Mouse (Mus musculus): ENCODE data around the gene Prm3. TPM values are rescaled to one million over a fixed set of nuclear protein-coding genes. Genes with fewer than 3 reads are reported as not detected.
A peak's percentile ranks its signal among the peaks of the same experiment; 100 is the strongest.

The Prm3 gene
- polyA plus RNA-seq, 1 experiment from 2014 or later = not detected

DNA sequence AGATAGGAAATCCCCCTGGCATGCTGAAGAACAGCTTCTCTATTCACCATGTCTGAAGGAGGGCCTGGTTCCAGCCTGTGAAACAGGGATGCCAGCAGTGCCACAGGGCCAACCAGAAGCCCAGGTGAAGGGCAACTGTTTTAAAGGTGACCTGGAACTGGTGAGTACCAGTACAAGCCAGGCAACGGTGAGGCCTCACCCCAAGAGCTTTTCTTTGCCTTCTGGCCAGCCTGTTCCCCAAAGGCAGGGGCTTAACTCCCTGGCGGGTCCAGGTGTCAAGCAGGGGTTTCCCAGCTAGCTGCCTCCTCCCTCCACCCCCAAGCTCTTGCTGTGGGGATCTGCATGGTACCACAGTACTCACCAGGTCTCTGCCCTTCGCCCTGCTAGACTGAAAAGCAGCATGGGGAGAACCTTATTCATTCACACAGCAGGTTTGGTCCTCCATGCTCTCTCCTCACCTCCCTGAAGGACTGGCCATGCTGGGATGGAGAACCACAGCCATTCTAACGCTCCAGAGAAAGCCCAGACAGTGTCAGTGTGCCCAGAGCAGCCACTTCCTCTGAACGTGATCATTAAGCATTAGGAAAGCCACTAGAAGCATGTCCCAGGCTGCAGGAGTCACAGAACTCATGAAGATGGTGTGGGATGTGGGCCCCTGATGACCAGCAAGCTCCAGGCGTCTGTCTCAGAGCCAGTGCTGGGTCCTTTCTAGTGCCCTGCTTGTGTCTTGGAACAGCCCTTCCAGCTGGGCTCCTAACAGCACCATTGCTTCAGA lies 8.2 kb downstream of the Prm3 start:
- peak overlapping the region; percentile 41 for H3K27ac ChIP-seq

DNA sequence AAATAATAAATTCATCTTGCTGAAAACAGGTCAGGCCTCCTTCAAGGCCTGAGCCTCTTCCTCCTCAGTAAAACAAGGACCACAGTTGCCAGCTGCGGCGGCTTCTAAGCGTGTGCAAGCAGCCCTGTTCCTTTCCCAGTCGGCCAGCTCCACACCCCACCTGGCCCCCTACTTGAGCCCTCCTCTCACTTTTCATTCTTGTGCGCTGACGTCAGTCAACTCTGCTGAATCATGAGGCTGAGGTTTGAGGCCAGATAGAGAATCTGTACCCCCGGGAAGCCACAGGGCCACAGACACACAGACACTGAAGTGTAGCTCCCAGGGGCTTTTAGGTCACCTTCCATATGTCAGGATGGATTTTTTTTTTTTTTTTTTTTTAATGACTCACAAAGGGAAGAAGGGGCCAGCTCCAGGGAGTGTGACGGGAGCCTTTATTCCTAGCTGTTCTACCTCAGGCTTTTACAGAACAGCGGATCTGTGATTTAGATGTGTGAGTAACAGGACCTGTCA lies 8.8 kb downstream of the Prm3 start:
- Histone ChIP-seq H3K27me3 (no peaks in the 10 kb centered on the region), H3K36me3 (no peaks in the 10 kb centered on the region), H3K4me2 (peak overlapping the region; percentile 97), H3K9me3 (replicated peaks) (no peaks in the 10 kb centered on the region), H3K4me1 (peaks cover 55% of the 10 kb centered on the region), H3K4me3 (replicated peaks) (no peak overlapping the region), H3K9ac (no peak overlapping the region), H3K27ac (peak overlapping the region; percentile 41; the same call in 1 of the 2 replicates)
- no peak for ATAC-seq (replicated peaks; ENCODE audit: low FRiP score)
- 39% methylated on average over 9 of the region's 9 CpGs for WGBS

More for the DNA sequence above, 8.2 kb downstream of the Prm3 start:
- H3K9me3 ChIP-seq (replicated peaks) = no peaks in the 10 kb centered on the region
- WGBS = 48% methylated on average over 6 of the region's 6 CpGs
- H3K4me2 ChIP-seq = peak overlapping the region; percentile 97
- no peaks in the 10 kb centered on the region for H3K27me3 ChIP-seq
- H3K4me1 ChIP-seq = peaks cover 58% of the 10 kb centered on the region
- H3K36me3 ChIP-seq = no peaks in the 10 kb centered on the region
- peak overlapping the region; percentile 79; the same call in 1 of the 2 replicates for H3K4me3 ChIP-seq (replicated peaks)
- ATAC-seq (replicated peaks; ENCODE audit: low FRiP score) = no peak
- peak overlapping the region; percentile 0; the same call in 1 of the 2 replicates for H3K9ac ChIP-seq

DNA sequence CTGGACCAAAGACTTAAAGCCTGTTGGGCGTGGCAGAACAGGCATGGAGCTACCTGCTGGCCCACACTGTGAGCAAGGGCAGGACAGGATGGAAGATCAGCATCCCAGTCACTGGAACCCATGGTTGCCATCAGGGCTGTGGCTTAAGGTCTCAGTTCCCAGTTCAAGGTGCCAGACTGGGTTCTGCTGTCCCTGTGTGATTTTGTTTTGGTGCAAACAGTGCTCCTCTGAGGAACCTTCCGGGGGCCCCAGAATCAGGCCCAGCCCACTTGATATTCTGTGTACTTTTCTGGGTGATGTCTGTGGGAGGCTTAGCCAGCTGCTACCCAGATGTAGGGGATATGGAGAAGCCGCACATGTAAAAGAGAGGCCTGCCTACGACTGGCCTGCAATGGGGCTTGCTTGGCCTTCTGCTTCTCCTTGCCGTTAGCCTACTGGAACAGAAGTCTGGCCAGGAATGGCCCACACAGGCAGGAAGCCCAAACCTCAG lies 10.0 kb downstream of the Prm3 start:
- no peak overlapping the region for H3K27ac ChIP-seq
- 73% methylated on average over 5 of the region's 5 CpGs for WGBS
- H3K9me3 ChIP-seq (replicated peaks) = no peaks in the 10 kb centered on the region
- ATAC-seq (replicated peaks; ENCODE audit: low FRiP score) = no peak
- no peak overlapping the region for H3K9ac ChIP-seq
- H3K4me1 ChIP-seq = peaks cover 51% of the 10 kb centered on the region
- no peaks in the 10 kb centered on the region for H3K27me3 ChIP-seq
- no peak overlapping the region for H3K4me3 ChIP-seq (replicated peaks)
- no peak overlapping the region for H3K4me2 ChIP-seq
- no peaks in the 10 kb centered on the region for H3K36me3 ChIP-seq

- Histone ChIP-seq H3K27ac (no peak overlapping the region), H3K27me3 (no peaks in the 10 kb centered on the region), H3K9me3 (replicated peaks) (no peaks in the 10 kb centered on the region), H3K4me1 (peaks cover 30% of the 10 kb centered on the region), H3K4me2 (no peak overlapping the region), H3K9ac (no peak overlapping the region), H3K4me3 (replicated peaks) (no peak overlapping the region), H3K36me3 (no peaks in the 10 kb centered on the region)
- WGBS = 52% methylated on average over 5 of the region's 5 CpGs
- ATAC-seq (replicated peaks; ENCODE audit: low FRiP score) = no peak
These were observed 13.0 kb downstream of the Prm3 start for GRCm38 (mm10) chr16:10777579-10778160.

DNA sequence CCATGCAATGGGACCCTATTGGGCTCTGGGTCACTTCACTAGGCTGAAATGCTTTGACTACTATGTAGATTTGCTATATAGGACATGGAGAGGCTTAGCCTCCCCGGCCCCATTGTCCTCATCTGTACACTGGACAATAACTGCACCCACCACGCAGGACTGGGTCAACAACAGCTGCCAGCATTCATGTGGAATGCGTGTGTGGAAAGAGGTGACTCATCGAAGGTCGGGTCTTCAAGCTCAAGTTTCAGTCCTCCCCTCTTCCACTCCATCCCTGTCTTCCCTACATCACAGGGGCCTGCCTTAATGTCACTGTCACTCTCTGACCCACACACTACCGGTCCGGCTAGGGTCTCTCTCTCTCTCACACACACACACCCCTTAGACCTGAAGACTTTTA lies 14.4 kb downstream of the Prm3 start:
- no peak for ATAC-seq (replicated peaks; ENCODE audit: low FRiP score)

DNA sequence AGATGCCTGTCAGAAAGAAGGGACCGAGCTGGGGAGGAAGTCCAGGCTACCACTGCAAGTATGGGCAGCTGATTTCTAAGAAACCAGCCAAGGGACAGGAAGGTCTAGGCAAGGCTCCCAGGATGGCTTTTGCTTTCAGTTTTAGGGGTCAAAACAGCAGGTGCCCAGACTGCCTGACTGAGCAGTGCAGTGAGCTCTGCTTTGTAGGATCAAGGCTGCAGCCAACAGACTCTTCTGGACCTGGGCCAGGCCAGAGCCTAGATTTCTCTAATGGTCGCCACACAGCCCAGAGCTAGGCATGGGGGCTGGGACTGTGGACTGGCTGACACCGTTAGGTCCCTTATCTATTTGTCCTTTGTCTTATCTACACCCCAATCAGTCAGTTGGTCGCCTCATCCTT lies 16.0 kb downstream of the Prm3 start:
- no peak overlapping the region for H3K4me3 ChIP-seq (replicated peaks)
- WGBS = 73% methylated on average over 4 of the region's 4 CpGs
- ATAC-seq (replicated peaks; ENCODE audit: low FRiP score) = no peak
- no peak overlapping the region for H3K27ac ChIP-seq
- H3K4me1 ChIP-seq = peaks cover 24% of the 10 kb centered on the region
- no peak overlapping the region for H3K4me2 ChIP-seq
- H3K36me3 ChIP-seq = no peaks in the 10 kb centered on the region
- H3K9ac ChIP-seq = no peak overlapping the region
- H3K27me3 ChIP-seq = no peaks in the 10 kb centered on the region
- H3K9me3 ChIP-seq (replicated peaks) = no peaks in the 10 kb centered on the region

More for the DNA sequence above, 14.4 kb downstream of the Prm3 start:
- no peaks in the 10 kb centered on the region for H3K36me3 ChIP-seq
- no peaks in the 10 kb centered on the region for H3K9me3 ChIP-seq (replicated peaks)
- no peak overlapping the region for H3K9ac ChIP-seq
- no peaks in the 10 kb centered on the region for H3K27me3 ChIP-seq
- H3K4me2 ChIP-seq = no peak overlapping the region
- no peak overlapping the region for H3K4me3 ChIP-seq (replicated peaks)
- H3K27ac ChIP-seq = no peak overlapping the region
- H3K4me1 ChIP-seq = peaks cover 17% of the 10 kb centered on the region
- 22% methylated on average over 7 of the region's 7 CpGs for WGBS

- 84% methylated on average over 8 of the region's 8 CpGs for WGBS
- H3K9me3 ChIP-seq (replicated peaks) = no peaks in the 10 kb centered on the region
These were observed 17.2 kb downstream of the Prm3 start for GRCm38 (mm10) chr16:10773543-10773942.

GRCm38 (mm10) chr16:10771769-10772510 lies 18.8 kb downstream of the Prm3 start:
- WGBS = 57% methylated on average over 19 of the region's 19 CpGs
- no peak for ATAC-seq (replicated peaks; ENCODE audit: low FRiP score)
- Histone ChIP-seq H3K27me3 (no peaks in the 10 kb centered on the region), H3K36me3 (no peaks in the 10 kb centered on the region), H3K27ac (no peak overlapping the region), H3K9me3 (replicated peaks) (no peaks in the 10 kb centered on the region), H3K4me3 (replicated peaks) (no peak overlapping the region), H3K9ac (no peak overlapping the region), H3K4me2 (no peak overlapping the region), H3K4me1 (peaks cover 31% of the 10 kb centered on the region)

More at GRCm38 (mm10) chr16:10773543-10773942, 17.2 kb downstream of the Prm3 start:
- H3K4me1 ChIP-seq = peaks cover 34% of the 10 kb centered on the region
- H3K27ac ChIP-seq = no peak overlapping the region
- H3K9ac ChIP-seq = no peak overlapping the region
- H3K4me2 ChIP-seq = no peak overlapping the region
- no peaks in the 10 kb centered on the region for H3K36me3 ChIP-seq
- no peak for ATAC-seq (replicated peaks; ENCODE audit: low FRiP score)
- no peaks in the 10 kb centered on the region for H3K27me3 ChIP-seq
- no peak overlapping the region for H3K4me3 ChIP-seq (replicated peaks)

DNA sequence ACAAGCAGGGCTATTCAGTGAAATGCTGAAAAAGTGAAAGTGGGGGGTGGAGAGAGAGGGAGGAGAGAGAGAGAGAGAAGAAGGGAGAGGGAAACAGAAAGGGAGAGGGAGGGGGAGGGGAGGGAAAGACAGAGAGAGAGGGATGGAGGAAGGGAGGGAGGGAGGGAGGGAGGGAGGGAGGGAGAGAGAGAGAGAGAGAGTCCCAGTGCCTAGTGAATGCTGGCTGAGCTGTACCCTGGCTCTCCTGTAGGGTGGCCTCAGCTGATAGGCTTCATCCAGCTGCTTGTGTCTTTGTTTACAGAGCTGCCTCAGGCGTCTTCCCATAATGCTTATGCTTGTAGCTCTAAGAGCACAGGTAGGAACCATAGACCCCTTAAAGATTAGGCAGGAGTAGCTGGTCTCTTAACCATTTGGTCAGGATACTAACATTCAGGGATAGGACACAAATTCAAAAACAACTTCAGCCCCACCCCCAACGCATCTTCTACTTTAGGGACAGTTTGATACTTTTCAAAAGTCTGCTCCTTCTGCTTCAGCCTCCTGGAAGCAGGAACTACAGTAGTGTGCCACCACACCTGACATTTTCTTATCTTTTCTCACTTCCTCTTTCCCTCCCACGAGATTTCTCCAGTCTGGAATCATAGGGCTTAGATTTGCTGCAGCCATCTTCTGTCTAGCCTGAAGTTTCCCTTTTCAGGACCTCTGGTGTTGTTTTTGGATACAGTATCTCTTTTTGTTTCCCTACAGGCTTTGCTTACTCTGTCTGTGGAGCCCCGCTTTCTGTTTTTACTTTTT lies 20.0 kb downstream of the Prm3 start:
- Histone ChIP-seq H3K4me2 (no peak overlapping the region), H3K4me1 (peaks cover 24% of the 10 kb centered on the region), H3K36me3 (no peaks in the 10 kb centered on the region), H3K4me3 (replicated peaks) (no peak overlapping the region), H3K27ac (no peak overlapping the region), H3K9me3 (replicated peaks) (no peaks in the 10 kb centered on the region), H3K27me3 (no peaks in the 10 kb centered on the region), H3K9ac (no peak overlapping the region)
- ATAC-seq (replicated peaks; ENCODE audit: low FRiP score) = no peak; the same call in 1 of the 2 replicates
- WGBS = 46% methylated on average over 4 of the region's 4 CpGs

DNA sequence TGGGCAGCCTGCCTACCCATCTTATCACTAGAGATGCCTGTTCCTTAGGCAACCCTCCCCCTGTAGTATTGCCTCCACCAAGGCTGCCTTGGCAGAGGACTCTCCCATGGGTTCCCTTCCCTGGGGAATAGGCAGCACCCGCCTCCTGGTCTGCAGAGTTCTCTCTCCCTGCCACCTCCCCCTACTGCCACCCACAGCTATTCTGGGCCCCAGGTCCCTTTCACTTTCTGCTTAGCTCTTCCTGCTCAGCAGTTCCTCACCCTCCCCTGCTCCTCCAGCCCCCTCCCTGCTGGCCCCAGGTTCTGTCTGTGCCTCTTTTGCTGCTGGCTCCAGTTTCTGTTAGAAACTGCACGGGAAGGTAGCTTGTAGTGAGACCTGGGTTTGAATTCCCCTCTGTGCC lies 21.1 kb downstream of the Prm3 start:
- H3K9me3 ChIP-seq (replicated peaks) = no peaks in the 10 kb centered on the region
- 38% methylated on average over 2 of the region's 2 CpGs for WGBS
- H3K9ac ChIP-seq = no peak overlapping the region
- ATAC-seq (replicated peaks; ENCODE audit: low FRiP score) = no peak
- H3K4me2 ChIP-seq = no peak overlapping the region
- H3K4me1 ChIP-seq = peaks cover 24% of the 10 kb centered on the region
- no peaks in the 10 kb centered on the region for H3K36me3 ChIP-seq
- no peaks in the 10 kb centered on the region for H3K27me3 ChIP-seq
- H3K4me3 ChIP-seq (replicated peaks) = no peak overlapping the region
- H3K27ac ChIP-seq = no peak overlapping the region

DNA sequence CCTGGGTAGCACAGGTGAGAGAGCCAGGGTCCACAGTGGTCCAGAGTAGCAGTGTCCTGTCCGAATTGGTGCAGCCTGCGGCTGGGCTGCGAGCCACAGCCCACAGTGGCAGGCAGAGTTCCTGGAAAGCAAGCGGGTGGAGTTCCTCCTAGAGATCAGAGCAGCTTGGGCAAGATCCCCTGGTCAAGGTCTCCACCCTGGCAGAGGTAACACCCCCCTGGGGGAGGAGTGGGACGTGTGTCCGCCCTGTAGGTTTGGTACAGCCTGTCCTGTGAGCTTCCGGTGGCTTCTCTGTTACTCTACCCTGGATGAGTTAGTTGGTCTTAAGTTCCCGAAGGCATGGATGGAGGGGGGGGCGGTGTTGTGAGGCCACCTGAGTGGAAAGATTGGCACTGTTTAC lies 21.9 kb downstream of the Prm3 start:
- H3K9ac ChIP-seq = no peak overlapping the region
- WGBS = 41% methylated on average over 9 of the region's 9 CpGs
- no peaks in the 10 kb centered on the region for H3K27me3 ChIP-seq
- no peak for ATAC-seq (replicated peaks; ENCODE audit: low FRiP score)
- no peak overlapping the region for H3K4me2 ChIP-seq
- H3K27ac ChIP-seq = no peak overlapping the region
- no peaks in the 10 kb centered on the region for H3K9me3 ChIP-seq (replicated peaks)
- no peaks in the 10 kb centered on the region for H3K36me3 ChIP-seq
- peaks cover 28% of the 10 kb centered on the region for H3K4me1 ChIP-seq
- no peak overlapping the region for H3K4me3 ChIP-seq (replicated peaks)

Data from kidney, embryonic 15.5 days (tissue).